Mouse (Mus musculus) cerebral cortex, adult 2 months (tissue): ENCODE results near the gene Phf19.

Experiments used
- WGBS: fragments of 180-500 bp; shearing (Covaris S2); methylation state at CpG from one replicate; pipeline ENCODE4 v1.1.7; 2018; 5-methylcytosine and 5-hydroxymethylcytosine counted together

Gene Phf19

DNA sequence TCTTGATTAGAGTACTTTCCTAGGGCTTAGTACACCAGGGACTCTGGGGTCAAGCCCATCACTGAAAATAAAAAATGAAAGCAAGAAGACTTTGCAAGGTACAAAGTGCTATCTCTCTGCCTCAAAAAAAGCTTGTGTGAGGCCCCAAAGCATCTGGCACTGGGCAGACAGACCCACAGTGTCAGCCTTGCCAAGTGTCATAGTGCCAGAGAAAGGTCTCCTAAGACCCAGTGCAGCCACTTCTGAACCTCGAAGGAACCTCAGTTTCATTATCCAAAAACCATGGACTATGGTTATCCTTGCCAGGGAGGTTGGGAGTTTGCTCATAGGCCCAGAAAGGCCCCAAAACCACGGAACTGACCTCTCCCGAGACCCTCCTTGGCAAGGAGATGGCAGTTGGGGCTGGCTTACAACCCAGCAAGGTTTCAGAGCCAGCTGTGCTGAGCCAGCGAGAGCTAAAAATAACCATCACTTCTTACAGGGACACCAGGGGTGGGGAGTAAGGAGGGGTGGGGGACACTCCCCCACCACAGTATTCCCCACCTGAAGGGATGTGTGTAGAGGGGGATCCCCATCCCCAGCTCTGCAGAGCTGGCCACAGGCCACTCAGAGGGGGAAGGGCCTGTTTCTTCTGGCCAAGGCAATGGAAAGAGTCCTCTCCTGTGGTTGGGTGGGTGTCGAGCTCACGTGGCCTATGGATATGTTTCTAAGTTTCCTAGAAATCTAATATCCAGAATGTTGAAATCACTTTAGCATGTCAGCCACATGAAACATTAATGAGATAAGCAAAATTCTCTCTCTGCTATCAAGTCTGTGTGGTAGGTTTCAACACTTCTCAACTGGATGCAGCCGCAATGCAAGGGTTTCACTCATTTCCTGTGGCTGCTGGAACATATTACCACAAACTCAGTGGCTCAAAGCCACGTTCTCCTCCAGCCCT lies 24.7 kb upstream of the Phf19 start:
- 70% methylated on average over 8 of the region's 8 CpGs for WGBS

DNA sequence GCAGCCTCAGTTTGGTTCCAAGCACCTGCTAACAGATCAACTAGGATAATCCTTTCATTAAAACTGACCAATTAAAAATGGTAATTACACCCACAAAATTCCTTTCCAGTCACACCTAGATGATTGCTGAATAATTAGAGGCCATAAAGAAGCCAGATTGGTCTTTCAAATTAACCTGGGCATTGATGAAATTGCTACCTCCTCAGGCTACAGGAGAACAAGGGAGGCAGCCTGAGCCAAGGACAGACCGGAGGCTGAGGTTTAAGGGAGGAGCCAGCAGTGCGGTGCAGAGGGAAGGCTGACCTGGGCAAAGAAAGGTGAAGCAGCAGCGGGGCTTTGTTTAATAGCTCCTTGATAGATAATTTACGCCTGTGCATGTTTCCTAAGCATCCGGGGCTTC lies 23.6 kb upstream of the Phf19 start:
- WGBS, result 80% methylated on average over 5 of the region's 5 CpGs

DNA sequence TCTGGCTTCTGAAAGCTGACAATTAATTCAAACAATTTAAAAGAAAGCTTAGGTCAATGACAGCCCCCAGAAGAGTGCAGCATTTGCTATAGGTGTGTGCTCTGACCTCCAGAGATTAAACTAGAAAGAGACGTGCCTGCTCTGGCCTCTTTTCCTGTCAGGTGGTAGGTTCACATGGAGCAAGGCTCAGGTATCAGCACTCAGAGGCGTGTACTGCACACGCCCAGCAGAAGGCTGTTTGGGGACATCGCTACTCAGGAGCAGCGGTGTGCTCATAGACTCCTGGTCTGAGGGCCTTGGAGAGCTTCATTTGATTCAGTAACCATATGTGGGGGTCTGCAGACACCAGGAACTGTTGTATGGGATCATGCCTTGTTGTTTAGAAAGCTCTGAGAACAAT lies 13.5 kb upstream of the Phf19 start:
- 85% methylated on average over 5 of the region's 5 CpGs for WGBS

- WGBS, result 38% methylated on average over 2 of the region's 2 CpGs
Measured at GRCm38 (mm10) chr2:34922729-34923128, 8.9 kb upstream of the Phf19 start.

DNA sequence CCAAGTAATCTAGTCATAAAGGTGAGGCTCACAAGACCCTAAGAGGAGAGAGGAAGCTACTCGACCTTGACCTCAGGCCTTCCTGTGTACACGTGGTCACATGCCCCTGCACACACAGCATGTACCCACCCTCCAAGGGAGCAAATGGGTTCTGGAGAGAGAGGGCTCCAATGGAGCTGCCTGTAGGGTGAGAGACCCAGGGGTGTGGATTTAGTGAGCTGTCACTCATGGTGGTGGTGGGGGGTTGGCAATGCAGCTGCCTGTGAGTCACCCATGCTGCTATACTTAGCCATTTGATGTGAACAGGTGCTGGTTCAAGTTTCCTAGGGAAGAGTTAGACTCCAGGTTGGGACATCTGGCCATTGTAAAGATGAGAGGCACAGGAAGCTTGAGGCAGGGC lies 6.3 kb upstream of the Phf19 start:
- WGBS, result 64% methylated on average over 2 of the region's 2 CpGs

DNA sequence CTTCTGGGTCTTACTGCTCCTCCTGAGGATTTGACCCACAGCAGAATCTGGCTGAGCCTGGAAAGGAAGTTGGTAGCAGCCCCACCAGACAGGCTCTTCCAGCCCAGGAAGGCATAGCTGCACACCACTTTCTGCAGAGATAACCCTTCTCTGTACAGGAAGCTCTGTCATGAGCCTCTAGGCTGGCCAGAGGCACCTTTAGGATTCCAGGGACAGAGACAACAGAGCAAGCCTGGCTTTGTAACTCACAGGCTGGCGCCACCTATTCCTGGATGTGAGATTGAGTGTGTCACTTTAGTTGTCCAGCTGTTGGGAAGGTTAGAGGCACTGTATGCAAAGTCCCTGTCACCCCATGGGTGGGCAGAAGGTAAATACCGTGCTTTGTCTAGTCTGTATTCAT lies 1.3 kb upstream of the Phf19 start:
- 90% methylated on average over 2 of the region's 2 CpGs for WGBS

DNA sequence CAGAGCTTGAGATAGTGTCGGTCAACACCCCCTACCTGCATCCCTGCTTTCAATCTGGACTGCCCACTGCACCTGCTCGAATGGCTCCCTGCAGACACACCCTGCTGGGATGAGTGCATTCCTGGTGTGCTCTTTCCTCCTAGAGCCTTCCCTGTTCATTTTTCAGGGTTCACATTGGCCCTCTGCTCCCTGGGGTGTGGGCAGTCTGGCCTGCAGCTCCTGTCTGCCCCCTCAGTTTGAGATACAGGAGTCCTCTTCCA lies 927 bp upstream of the Phf19 start:
- 58% methylated on average over 2 of the region's 2 CpGs for WGBS

DNA sequence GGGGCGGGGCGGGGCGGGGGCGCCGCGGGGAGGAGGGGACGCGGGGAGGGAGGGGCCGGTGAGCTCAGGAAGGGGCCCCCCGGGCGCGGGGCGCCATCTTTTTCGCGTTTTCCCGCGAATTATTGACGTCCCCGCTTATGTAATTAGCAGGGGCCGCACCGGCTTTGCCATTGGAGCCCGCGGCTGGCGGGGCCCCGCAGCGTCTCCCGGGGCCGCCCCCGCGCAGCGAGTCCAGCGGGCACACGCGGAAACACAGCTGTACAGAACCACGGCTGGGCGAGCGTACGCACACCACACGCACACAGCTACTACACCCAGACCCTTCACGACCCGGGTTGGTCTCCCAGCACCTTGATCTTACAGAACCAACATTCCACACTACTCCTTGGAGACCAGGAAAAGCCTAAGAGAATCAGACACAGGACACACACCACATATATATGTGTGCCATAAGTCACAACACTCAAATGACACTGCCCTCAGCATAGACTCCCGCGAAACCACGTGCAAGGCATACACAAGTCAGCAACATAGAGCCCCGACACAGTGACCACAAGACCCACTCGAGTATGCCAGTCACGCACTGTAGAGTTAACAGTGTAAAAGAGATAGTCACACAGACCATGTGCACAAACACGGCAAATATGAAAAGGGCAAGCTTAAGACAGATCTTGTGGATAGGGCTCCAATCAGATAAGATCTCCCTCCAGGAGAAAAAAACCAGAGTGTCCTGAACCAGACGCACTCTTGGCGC lies 420 bp upstream of the Phf19 start:
- 8% methylated on average over 42 of the region's 50 CpGs for WGBS

DNA sequence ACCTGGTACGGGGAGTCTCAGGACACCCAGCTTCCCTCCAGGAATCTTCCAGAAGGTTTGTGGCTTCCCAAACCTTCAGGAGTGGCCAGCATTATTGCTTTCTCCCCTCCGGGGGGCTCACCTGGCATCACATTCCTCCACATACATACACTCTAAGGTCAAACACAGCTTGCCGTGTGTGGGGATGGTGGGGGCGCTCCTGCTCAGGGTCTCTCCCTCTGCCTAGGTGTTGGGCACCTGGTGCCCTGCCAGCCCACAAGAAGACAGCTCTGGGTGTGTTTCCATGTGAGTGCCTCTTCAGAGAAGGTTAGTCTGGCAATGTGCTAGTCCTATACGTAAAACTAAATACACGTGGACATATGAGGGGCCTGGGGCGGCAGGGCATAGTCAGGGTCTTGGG lies 1.2 kb downstream of the Phf19 start:
- 75% methylated on average over 7 of the region's 7 CpGs for WGBS

- 93% methylated on average over 5 of the region's 5 CpGs for WGBS
Measured at GRCm38 (mm10) chr2:34911871-34912270, 2.0 kb downstream of the Phf19 start.

GRCm38 (mm10) chr2:34909719-34910118 lies 4.1 kb downstream of the Phf19 start:
- WGBS, result 96% methylated on average over 4 of the region's 4 CpGs

DNA sequence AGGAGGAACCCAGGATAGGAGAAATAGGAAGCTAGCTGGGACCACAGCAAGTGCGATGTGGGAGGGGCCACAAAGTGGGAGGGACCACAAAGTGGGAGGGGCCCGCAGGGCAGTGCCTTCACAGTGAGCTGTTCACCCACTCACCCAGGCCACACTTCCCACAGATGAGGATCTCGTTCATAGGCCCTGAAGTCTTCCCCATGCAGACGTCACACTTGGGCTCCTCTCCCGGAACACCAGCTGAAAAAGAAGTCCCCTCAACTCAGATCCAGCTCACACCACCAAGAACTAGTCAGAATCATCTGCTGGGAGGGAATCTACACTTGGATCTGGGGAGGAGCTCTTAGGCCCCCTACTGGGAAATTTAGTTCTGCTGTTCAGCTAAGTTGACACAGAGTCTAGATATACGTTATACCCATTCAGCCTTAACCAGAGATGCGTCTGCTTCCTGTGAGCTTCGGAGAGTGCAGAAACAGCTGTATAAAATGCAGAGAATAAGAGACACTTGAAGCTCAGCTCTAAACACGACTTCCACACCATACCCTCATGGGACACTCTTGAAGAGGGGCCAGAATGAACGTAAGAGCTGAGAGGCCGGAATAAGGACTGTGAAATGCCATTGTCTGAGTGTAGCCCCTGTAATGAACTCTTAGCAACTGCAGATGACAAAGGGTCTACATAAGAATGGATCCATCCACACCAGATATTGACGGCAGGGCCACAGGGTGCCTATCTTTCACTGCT lies 6.8 kb downstream of the Phf19 start:
- 56% methylated on average over 12 of the region's 12 CpGs for WGBS

DNA sequence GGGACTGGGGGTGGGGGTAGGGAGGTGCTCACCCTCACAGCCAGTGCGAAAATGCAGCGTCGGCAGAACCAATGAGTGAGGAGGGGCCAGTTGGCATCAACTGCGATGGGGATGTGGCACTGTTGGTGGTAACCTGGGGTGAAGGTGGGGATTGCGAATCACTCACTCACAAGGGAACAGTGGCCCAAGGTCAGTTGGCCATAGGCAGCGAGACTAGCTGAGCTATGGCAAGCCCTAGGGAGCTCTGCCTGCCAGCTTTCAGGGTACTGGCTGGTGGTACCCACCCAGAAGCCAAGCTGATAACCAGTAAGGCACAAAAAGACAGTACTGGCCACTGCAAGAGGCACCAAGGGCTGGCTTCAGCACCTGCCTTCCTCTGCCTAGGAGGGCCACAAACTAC lies 7.4 kb downstream of the Phf19 start:
- whole genome bisulfite sequencing, result 89% methylated on average over 6 of the region's 6 CpGs

GRCm38 (mm10) chr2:34904849-34905542 lies 8.8 kb downstream of the Phf19 start:
- WGBS, result 1% methylated on average over 34 of the region's 34 CpGs

DNA sequence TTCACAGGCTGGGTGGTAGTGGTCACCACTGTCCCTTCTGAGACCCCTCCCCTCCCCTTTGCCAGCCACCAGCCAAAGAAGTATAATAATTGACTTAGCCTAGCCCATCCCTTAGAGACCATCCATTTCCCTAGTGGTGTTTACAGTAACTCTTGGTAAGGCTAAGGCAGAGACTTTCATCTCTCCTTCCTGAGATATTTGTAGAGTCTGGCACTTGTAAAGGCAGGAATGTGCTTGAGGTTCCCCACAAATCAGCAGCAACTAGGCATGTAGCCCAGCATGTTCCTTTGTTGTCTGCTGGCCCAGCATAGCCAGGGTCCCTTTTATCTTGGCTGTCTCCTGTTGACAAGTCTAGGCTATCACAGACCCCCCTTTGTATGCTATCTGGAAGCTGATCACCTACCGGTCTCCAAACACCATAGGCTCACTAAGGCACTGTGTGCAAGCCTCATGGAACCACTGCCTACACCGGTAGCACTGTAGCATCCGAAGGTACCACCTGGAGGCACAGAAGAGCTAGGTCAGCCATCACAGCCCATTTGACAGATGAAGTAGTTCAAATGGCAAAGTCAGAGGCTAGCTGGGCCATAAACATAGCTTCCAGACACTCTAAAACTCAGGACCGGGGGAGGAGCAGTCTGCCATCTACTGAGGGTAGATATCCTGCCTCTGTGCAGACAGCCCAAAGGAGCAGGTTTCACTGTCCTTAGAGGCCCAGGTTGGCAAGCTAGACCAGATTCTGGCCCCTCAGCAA lies 10.0 kb downstream of the Phf19 start:
- 69% methylated on average over 4 of the region's 4 CpGs for WGBS

DNA sequence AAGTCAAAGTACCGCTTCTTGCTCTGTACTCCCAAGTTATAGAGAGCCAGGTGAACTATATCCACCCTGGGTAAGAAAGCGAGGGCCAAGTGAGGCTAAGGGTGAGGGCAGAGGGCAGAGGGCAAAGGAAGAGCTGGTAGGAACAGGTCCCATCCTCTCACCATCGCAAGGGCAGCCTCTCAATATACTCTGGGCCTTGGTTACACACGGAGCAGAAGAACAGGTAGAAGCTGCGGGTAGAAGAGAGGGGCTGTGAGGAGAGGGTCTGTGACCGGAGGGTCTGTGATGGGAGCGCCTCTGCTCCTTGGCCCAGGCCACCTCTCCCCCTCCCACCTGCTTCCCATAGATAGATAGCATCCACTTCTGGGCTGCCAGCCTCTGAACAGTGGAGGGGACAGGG lies 10.6 kb downstream of the Phf19 start:
- WGBS, result 95% methylated on average over 7 of the region's 7 CpGs

DNA sequence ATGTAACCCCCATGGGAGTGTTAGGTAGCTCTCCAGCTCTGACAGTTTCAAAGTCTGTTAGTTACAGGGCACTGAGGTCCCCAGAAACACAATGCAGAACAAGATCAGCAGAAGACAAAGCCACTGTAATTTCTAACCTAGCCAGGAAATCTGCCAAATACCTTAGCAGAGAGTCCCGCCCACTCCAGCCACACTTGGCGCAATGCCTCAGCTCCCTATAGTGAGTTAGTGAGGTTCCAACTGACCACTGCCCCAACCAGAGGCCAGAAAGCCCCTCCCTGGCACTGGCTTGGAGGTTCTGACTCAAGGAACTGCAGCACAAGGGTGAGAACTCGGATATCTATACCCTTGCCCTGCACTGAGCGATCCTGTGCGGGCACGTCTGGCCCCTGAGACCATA lies 11.1 kb downstream of the Phf19 start:
- 92% methylated on average over 6 of the region's 6 CpGs for WGBS

DNA sequence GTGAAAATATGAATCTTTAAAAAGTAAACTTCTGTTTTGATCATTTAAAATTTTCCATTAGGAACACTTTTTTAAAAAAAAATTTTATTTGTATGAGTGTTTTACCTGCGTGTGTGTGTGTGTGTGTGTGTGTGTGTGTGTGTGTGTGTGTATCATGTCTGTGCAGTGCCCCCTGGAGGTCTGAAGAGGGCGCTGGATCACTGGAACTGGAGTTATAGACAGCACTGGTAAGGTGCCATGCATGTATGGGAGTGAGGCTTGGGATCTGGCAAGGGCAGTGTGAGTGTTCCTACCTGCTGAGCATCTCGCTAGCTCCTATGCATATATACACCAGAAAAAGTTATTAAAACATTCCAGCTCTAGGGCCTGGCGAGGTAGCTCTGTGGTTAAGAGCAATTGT lies 12.1 kb downstream of the Phf19 start:
- WGBS, result 79% methylated on average over 4 of the region's 4 CpGs

GRCm38 (mm10) chr2:34900412-34900811 lies 13.4 kb downstream of the Phf19 start:
- 91% methylated on average over 1 of the region's 1 CpGs for WGBS

GRCm38 (mm10) chr2:34899682-34900081 lies 14.1 kb downstream of the Phf19 start:
- 89% methylated on average over 11 of the region's 11 CpGs for WGBS

GRCm38 (mm10) chr2:34897820-34898219 lies 16.0 kb downstream of the Phf19 start:
- 30% methylated on average over 10 of the region's 10 CpGs for whole genome bisulfite sequencing
